Mouse (Mus musculus): Measurements from ENCODE around the gene Filip1. TPM values are rescaled to one million over a fixed set of nuclear protein-coding genes. Genes with fewer than 3 reads are reported as not detected.

The Filip1 gene
- polyA plus RNA-seq, 1 experiment from 2014 or later = 3.2 TPM

- no peak for ATAC-seq (replicated peaks)
- 85% methylated on average over 12 of the region's 12 CpGs for WGBS
- no peak overlapping the region for H3K9ac ChIP-seq (replicated peaks)
Measured at GRCm38 (mm10) chr9:79978228-79979024, 34.2 kb downstream of the Filip1 start.

GRCm38 (mm10) chr9:79977549-79977971, 35.1 kb downstream of the Filip1 start:
- peak overlapping the region; percentile 14; the same call in 1 of the 2 replicates for H3K4me3 ChIP-seq
- H3K9ac ChIP-seq (replicated peaks) = no peak overlapping the region
- no peaks in the 10 kb centered on the region for H3K36me3 ChIP-seq
- H3K4me2 ChIP-seq (replicated peaks) = peak overlapping the region; percentile 31
- ATAC-seq (replicated peaks) = peak; percentile 71; the same call in 1 of the 2 replicates
- H3K27ac ChIP-seq (replicated peaks) = no peak overlapping the region
- WGBS = 13% methylated on average over 13 of the region's 13 CpGs
- no peaks in the 10 kb centered on the region for H3K27me3 ChIP-seq
- no peaks in the 10 kb centered on the region for H3K9me3 ChIP-seq
- H3K4me1 ChIP-seq = peaks cover 8% of the 10 kb centered on the region

More at GRCm38 (mm10) chr9:79978228-79979024, 34.2 kb downstream of the Filip1 start:
- Histone ChIP-seq H3K9me3 (no peaks in the 10 kb centered on the region), H3K4me2 (replicated peaks) (no peak overlapping the region), H3K4me1 (peaks cover 8% of the 10 kb centered on the region), H3K36me3 (no peaks in the 10 kb centered on the region), H3K4me3 (no peak overlapping the region), H3K27me3 (no peaks in the 10 kb centered on the region), H3K27ac (replicated peaks) (no peak overlapping the region)

- Histone ChIP-seq H3K27ac (replicated peaks) (no peak overlapping the region), H3K4me2 (replicated peaks) (no peak overlapping the region), H3K4me1 (peaks cover 8% of the 10 kb centered on the region), H3K9ac (replicated peaks) (no peak overlapping the region), H3K36me3 (no peaks in the 10 kb centered on the region), H3K27me3 (no peaks in the 10 kb centered on the region), H3K4me3 (no peak overlapping the region), H3K9me3 (no peaks in the 10 kb centered on the region)
- no peak for ATAC-seq (replicated peaks)
- 50% methylated on average over 8 of the region's 8 CpGs for WGBS
Measured at GRCm38 (mm10) chr9:79976789-79977188, 35.9 kb downstream of the Filip1 start.

- 78% methylated on average over 5 of the region's 5 CpGs for WGBS
- Histone ChIP-seq H3K9me3 (no peaks in the 10 kb centered on the region), H3K27me3 (no peaks in the 10 kb centered on the region), H3K4me1 (peaks cover 8% of the 10 kb centered on the region), H3K36me3 (no peaks in the 10 kb centered on the region), H3K27ac (replicated peaks) (no peak overlapping the region), H3K9ac (replicated peaks) (no peak overlapping the region), H3K4me2 (replicated peaks) (no peak overlapping the region), H3K4me3 (no peak overlapping the region)
- no peak for ATAC-seq (replicated peaks)
Measured at GRCm38 (mm10) chr9:79975121-79975520, 37.5 kb downstream of the Filip1 start.

- Histone ChIP-seq H3K36me3 (no peaks in the 10 kb centered on the region), H3K4me3 (no peak overlapping the region), H3K27ac (replicated peaks) (no peak overlapping the region), H3K9ac (replicated peaks) (no peak overlapping the region), H3K4me1 (peaks cover 8% of the 10 kb centered on the region), H3K4me2 (replicated peaks) (no peak overlapping the region), H3K27me3 (no peaks in the 10 kb centered on the region), H3K9me3 (no peaks in the 10 kb centered on the region)
- 93% methylated on average over 8 of the region's 8 CpGs for WGBS
- no peak for ATAC-seq (replicated peaks)
Measured at GRCm38 (mm10) chr9:79973582-79973981, 39.1 kb downstream of the Filip1 start.

- H3K36me3 ChIP-seq = no peaks in the 10 kb centered on the region
- no peaks in the 10 kb centered on the region for H3K9me3 ChIP-seq
- no peak overlapping the region for H3K4me3 ChIP-seq
- no peak overlapping the region for H3K4me2 ChIP-seq (replicated peaks)
- H3K9ac ChIP-seq (replicated peaks) = no peak overlapping the region
- 85% methylated on average over 6 of the region's 6 CpGs for WGBS
- ATAC-seq (replicated peaks) = no peak
- peaks cover 5% of the 10 kb centered on the region for H3K4me1 ChIP-seq
- H3K27ac ChIP-seq (replicated peaks) = no peak overlapping the region
- H3K27me3 ChIP-seq = no peaks in the 10 kb centered on the region
Measured at GRCm38 (mm10) chr9:79972705-79973104, 39.9 kb downstream of the Filip1 start.

- no peaks in the 10 kb centered on the region for H3K9me3 ChIP-seq
- no peak for ATAC-seq (replicated peaks)
- no peak overlapping the region for H3K27ac ChIP-seq (replicated peaks)
- no peaks in the 10 kb centered on the region for H3K27me3 ChIP-seq
- no peaks in the 10 kb centered on the region for H3K36me3 ChIP-seq
- H3K4me2 ChIP-seq (replicated peaks) = no peak overlapping the region
- no peaks in the 10 kb centered on the region for H3K4me1 ChIP-seq
- no peak overlapping the region for H3K9ac ChIP-seq (replicated peaks)
- H3K4me3 ChIP-seq = no peak overlapping the region
- 85% methylated on average over 6 of the region's 6 CpGs for WGBS
Measured at GRCm38 (mm10) chr9:79971619-79972018, 41.0 kb downstream of the Filip1 start.

GRCm38 (mm10) chr9:79970659-79971118, 42.0 kb downstream of the Filip1 start:
- H3K27me3 ChIP-seq = no peaks in the 10 kb centered on the region
- no peak overlapping the region for H3K4me2 ChIP-seq (replicated peaks)
- H3K9ac ChIP-seq (replicated peaks) = no peak overlapping the region
- H3K4me1 ChIP-seq = no peaks in the 10 kb centered on the region
- 76% methylated on average over 8 of the region's 8 CpGs for WGBS
- no peak for ATAC-seq (replicated peaks)
- H3K4me3 ChIP-seq = no peak overlapping the region
- no peak overlapping the region for H3K27ac ChIP-seq (replicated peaks)
- no peaks in the 10 kb centered on the region for H3K9me3 ChIP-seq
- no peaks in the 10 kb centered on the region for H3K36me3 ChIP-seq

- ATAC-seq (replicated peaks) = no peak
- Histone ChIP-seq H3K9ac (replicated peaks) (no peak overlapping the region), H3K4me1 (no peaks in the 10 kb centered on the region), H3K27ac (replicated peaks) (no peak overlapping the region), H3K4me3 (no peak overlapping the region), H3K4me2 (replicated peaks) (no peak overlapping the region), H3K36me3 (no peaks in the 10 kb centered on the region), H3K9me3 (no peaks in the 10 kb centered on the region), H3K27me3 (no peaks in the 10 kb centered on the region)
- WGBS = 86% methylated on average over 4 of the region's 4 CpGs
Measured at GRCm38 (mm10) chr9:79969544-79969943, 43.1 kb downstream of the Filip1 start.

GRCm38 (mm10) chr9:79966711-79967487, 45.8 kb downstream of the Filip1 start:
- Histone ChIP-seq H3K27ac (replicated peaks) (no peak overlapping the region), H3K9me3 (no peaks in the 10 kb centered on the region), H3K4me2 (replicated peaks) (no peak overlapping the region), H3K4me3 (no peak overlapping the region), H3K9ac (replicated peaks) (no peak overlapping the region), H3K36me3 (no peaks in the 10 kb centered on the region), H3K27me3 (no peaks in the 10 kb centered on the region), H3K4me1 (peaks cover 2% of the 10 kb centered on the region; the same call in 1 of the 2 replicates)
- 71% methylated on average over 12 of the region's 12 CpGs for WGBS
- ATAC-seq (replicated peaks) = no peak

- Histone ChIP-seq H3K36me3 (no peaks in the 10 kb centered on the region), H3K4me1 (peaks cover 5% of the 10 kb centered on the region; the same call in 1 of the 2 replicates), H3K4me3 (no peak overlapping the region), H3K9ac (replicated peaks) (no peak overlapping the region), H3K9me3 (no peaks in the 10 kb centered on the region), H3K27ac (replicated peaks) (no peak overlapping the region), H3K27me3 (no peaks in the 10 kb centered on the region), H3K4me2 (replicated peaks) (no peak overlapping the region)
- WGBS = 89% methylated on average over 14 of the region's 14 CpGs
- no peak for ATAC-seq (replicated peaks)
Measured at GRCm38 (mm10) chr9:79965600-79966392, 46.9 kb downstream of the Filip1 start.
